Mouse (Mus musculus) embryonic facial prominence, embryonic 13.5 days (tissue): ENCODE measurements around the gene Ube2cbp. TPM values are rescaled to one million over a fixed set of nuclear protein-coding genes. Genes with fewer than 3 reads are reported as not detected.

ENCODE experiments used
- ATAC-seq: fragments of 200-750 bp; cut with Nextera tagmentation; 2 replicates; pipeline ENCODE4 v1.8.0; 2017; ENCODE audit warnings: low read depth; ENCODE audit not compliant: insufficient number of reproducible peaks, insufficient read depth, low FRiP score, low TSS enrichment
- H3K27ac ChIP-seq: fragments of 300-500 bp; sonication (generic); 2 replicates; pipeline ENCODE4 v1.5.1; 2015; ENCODE audit warnings: moderate library complexity, mild to moderate bottlenecking, inconsistent platforms
- H3K27me3 ChIP-seq: fragments of 300-500 bp; sonication (generic); 2 replicates; pipeline ENCODE4 v1.6.1; 2015; ENCODE audit warnings: mild to moderate bottlenecking, inconsistent platforms
- H3K36me3 ChIP-seq: fragments of 300-500 bp; sonication (generic); 2 replicates; pipeline ENCODE4 v1.6.1; 2015; ENCODE audit warnings: mild to moderate bottlenecking, inconsistent platforms
- H3K4me1 ChIP-seq: fragments of 300-500 bp; sonication (generic); 2 replicates; pipeline ENCODE4 v1.6.1; 2015; ENCODE audit warnings: inconsistent platforms
- H3K4me2 ChIP-seq: fragments of 300-500 bp; sonication (generic); 2 replicates; pipeline ENCODE4 v1.6.1; 2015; ENCODE audit warnings: moderate library complexity, mild to moderate bottlenecking, inconsistent platforms
- H3K4me3 ChIP-seq: fragments of 300-500 bp; sonication (generic); 2 replicates; pipeline ENCODE4 v1.5.1; 2015; ENCODE audit warnings: mild to moderate bottlenecking, inconsistent platforms
- H3K9ac ChIP-seq: fragments of 300-500 bp; sonication (generic); 2 replicates; pipeline ENCODE4 v1.6.1; 2015; ENCODE audit warnings: mild to moderate bottlenecking, inconsistent platforms
- H3K9me3 ChIP-seq: fragments of 300-500 bp; sonication (generic); 2 replicates; pipeline ENCODE4 v1.6.1; 2016; ENCODE audit warnings: inconsistent platforms
- WGBS: fragments of 180-500 bp; shearing (Covaris S2); methylation state at CpG from one replicate; pipeline ENCODE4 v1.1.7; 2015; ENCODE audit warnings: mixed read lengths; 5-methylcytosine and 5-hydroxymethylcytosine counted together
- polyA plus RNA-seq: library from polyadenylated mRNA; unstranded; fragments of >200 nt; fragmentation: Nextera tagmentation; extraction: Ambion mirVana; gene quantifications from 2 replicates; pipeline ENCODE4 v1.2.1, GENCODE M21; 2015

Ube2cbp gene
- polyA plus RNA-seq, 1 experiment from 2014 or later: 5.9 TPM

DNA sequence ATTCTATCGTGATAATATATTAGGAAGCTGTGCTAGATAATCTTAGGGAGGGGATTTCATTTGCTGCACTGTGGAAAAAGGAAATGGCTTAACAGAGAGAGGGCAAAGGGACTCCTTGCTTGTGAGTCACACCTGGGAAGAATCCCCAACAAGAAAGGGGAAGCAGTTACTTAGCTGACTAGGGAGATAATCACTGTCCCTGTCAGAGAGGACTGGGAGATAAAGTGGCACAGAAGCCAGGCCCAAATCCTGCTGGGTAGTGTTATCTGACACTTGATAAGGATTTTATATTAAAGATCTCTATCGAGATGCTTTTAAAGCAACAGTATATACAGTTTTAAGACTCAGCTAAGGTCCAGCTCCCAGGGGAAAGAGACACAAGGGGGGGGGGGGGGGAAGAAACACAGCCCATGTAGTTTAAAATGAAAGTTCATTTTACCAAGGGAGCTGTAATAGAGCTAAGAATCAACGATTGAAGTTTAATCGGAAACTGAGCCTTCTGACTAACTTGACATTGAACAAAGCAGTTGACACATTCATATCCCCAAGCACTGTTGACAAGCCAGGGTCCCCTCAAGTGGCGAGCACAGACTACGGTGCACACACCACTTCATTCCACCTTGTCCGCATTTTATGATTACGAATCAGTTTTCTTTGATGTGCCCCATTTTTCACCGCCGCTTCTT is 184.1 kb downstream of the Ube2cbp start:
- WGBS: 85% methylated on average over 10 of the region's 10 CpGs
- no peak overlapping the region for H3K4me2 ChIP-seq
- H3K4me3 ChIP-seq: no peak overlapping the region
- H3K27ac ChIP-seq: no peak overlapping the region
- no peaks in the 10 kb centered on the region for H3K36me3 ChIP-seq
- ATAC-seq: no peak
- H3K9me3 ChIP-seq: peaks cover 6% of the 10 kb centered on the region; the same call in 1 of the 2 replicates
- H3K4me1 ChIP-seq: no peaks in the 10 kb centered on the region
- no peaks in the 10 kb centered on the region for H3K27me3 ChIP-seq
- H3K9ac ChIP-seq: no peak overlapping the region

DNA sequence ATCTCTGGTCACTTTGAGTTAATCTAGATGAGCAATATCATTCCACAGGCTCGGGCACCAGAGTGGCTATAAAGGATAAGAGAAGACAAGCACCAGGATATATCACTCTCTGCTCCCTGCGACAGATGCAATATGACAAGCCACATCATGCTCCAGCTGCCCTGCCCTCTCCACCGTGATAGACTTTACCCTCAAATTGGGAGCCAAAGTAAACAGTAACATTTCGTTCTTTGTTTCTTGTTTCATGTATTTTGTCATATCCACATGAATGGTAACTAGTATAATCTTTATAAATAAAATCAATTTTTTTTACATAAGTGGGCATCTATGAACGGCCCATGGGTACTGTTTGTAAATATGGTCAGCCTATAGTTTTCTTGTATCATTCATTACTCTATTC is 195.2 kb downstream of the Ube2cbp start:
- Histone ChIP-seq H3K27me3 (no peaks in the 10 kb centered on the region), H3K9me3 (no peaks in the 10 kb centered on the region), H3K4me3 (no peak overlapping the region), H3K36me3 (no peaks in the 10 kb centered on the region), H3K27ac (no peak overlapping the region), H3K4me1 (no peaks in the 10 kb centered on the region), H3K4me2 (no peak overlapping the region), H3K9ac (no peak overlapping the region)
- WGBS: 82% methylated on average over 5 of the region's 5 CpGs
- no peak for ATAC-seq

DNA sequence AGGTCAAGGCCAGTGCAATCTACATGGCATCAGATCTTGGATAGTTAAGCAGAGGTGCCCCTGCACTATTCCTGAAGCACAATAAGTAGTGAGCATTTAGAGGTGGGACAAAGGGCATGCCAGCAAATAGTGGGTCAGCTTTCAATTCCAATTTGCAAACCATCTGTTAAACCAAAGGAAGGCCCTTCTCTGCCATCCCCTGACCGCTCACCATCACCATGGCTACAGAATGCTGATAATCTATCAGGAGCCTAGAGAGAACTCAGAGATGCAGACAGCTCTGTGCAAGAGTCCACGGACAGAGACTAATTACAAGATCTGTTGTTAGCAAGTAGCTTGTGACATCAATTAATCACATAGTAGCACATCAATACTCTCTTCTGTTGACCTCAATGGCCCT is 198.1 kb downstream of the Ube2cbp start:
- no peak overlapping the region for H3K4me2 ChIP-seq
- no peak overlapping the region for H3K9ac ChIP-seq
- no peak overlapping the region for H3K4me3 ChIP-seq
- no peaks in the 10 kb centered on the region for H3K4me1 ChIP-seq
- H3K27me3 ChIP-seq: no peaks in the 10 kb centered on the region
- H3K27ac ChIP-seq: no peak overlapping the region
- no peaks in the 10 kb centered on the region for H3K36me3 ChIP-seq
- WGBS: 84% methylated on average over 2 of the region's 2 CpGs
- no peaks in the 10 kb centered on the region for H3K9me3 ChIP-seq
- ATAC-seq: no peak

Other genes starting within 250 kb of the Ube2cbp start
- gene Dop1a, start 2.2 kb upstream of the Ube2cbp start, polyA plus RNA-seq: 16.5 and 22.6 TPM in 2 replicates
- gene Pgm3, start 106.9 kb upstream of the Ube2cbp start, polyA plus RNA-seq: 39.2 and 42.1 TPM in 2 replicates
- 3.4 and 4.6 TPM in 2 replicates for gene Rwdd2a, start 107.0 kb upstream of the Ube2cbp start, polyA plus RNA-seq
- gene Me1, start 231.0 kb upstream of the Ube2cbp start, polyA plus RNA-seq: 19.2 and 20.3 TPM in 2 replicates